Mouse (Mus musculus): ENCODE measurements at regions not wholly inside any gene's neighbourhood (a gene's known extent, or its start where the extent isn't known, plus 50 kb on each side); places are given as distances from the start of the nearest gene placed in this dataset.

DNA sequence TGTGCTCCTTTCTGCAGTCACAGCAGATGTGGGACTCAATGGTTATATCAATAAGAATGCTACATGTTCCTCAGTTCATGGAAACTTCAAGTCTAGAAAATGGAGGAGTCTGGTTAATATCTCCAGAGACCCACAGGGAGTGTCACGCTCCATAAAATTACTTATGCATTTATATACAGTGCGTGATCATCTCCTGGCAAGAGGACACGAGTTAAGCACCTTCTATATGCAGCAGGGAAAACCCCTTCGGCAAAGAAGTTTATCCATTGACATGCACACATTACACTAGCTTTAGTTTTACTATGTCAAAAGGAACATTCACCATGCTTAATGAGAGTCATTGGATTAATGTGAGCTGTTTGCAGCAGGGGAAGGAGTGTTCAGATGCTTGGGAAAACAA is 538.6 kb downstream of the Ppargc1a start:
- Histone ChIP-seq H3K9ac (ENCODE audit: control insufficient read depth, low read depth, low read length, poor library complexity, severe bottlenecking) (no peak overlapping the region), H3K9me3 (replicated peaks; ENCODE audit: insufficient read depth, low read length) (no peaks in the 10 kb centered on the region), H3K4me3 (ENCODE audit: control insufficient read depth in 1 of 2, insufficient read depth in 1 of 2, low read depth in 2 of 2, low read length in 2 of 2) (no peak overlapping the region), H3K36me3 (ENCODE audit: control insufficient read depth in 1 of 2, insufficient read depth in 2 of 2, low read length in 2 of 2) (no peaks in the 10 kb centered on the region), H3K79me2 (ENCODE audit: control insufficient read depth, insufficient read depth, low read length, poor library complexity) (no peaks in the 10 kb centered on the region), H3K27ac (ENCODE audit: control insufficient read depth, low read depth, low read length) (no peak overlapping the region), H3K4me1 (ENCODE audit: control insufficient read depth in 1 of 2, insufficient read depth in 2 of 2, low read length in 2 of 2) (no peaks in the 10 kb centered on the region), H3K27me3 (ENCODE audit: control insufficient read depth in 1 of 2, insufficient read depth in 2 of 2, low read length in 2 of 2) (no peaks in the 10 kb centered on the region)
- no peak for DNase-seq (ENCODE audit: low read depth, low spot score)
- TF ChIP-seq ZNF384 (IDR thresholded peaks at IDR 0.05; ENCODE audit: low read depth, low read length): no peak
- no peak for TF ChIP-seq E2F4 (IDR thresholded peaks at IDR 0.05; ENCODE audit: borderline replicate concordance, low read depth, low read length)
- no peak for TF ChIP-seq ZMIZ1 (IDR thresholded peaks at IDR 0.05; ENCODE audit: low read depth, low read length)
- TF ChIP-seq ETS1 (IDR thresholded peaks at IDR 0.05; ENCODE audit: low read depth, low read length): no peak
- no peak for TF ChIP-seq TAL1 (IDR thresholded peaks at IDR 0.05; ENCODE audit: low read length)
- TF ChIP-seq CHD2 (IDR thresholded peaks at IDR 0.05; ENCODE audit: low read length): no peak
- no peak for TF ChIP-seq NELFE (IDR thresholded peaks at IDR 0.05; ENCODE audit: low read depth, low read length)
- TF ChIP-seq EP300 (IDR thresholded peaks at IDR 0.05; ENCODE audit: low read depth in 1 of 2, low read length in 2 of 2): no peak
- no peak for TF ChIP-seq TCF12 (IDR thresholded peaks at IDR 0.05; ENCODE audit: low read depth, low read length)
- no peak for TF ChIP-seq MAFK (IDR thresholded peaks at IDR 0.05; ENCODE audit: borderline replicate concordance, low read depth, low read length)
- TF ChIP-seq POLR2AphosphoS2 (IDR thresholded peaks at IDR 0.05; ENCODE audit: low read length): no peak
- no peak for TF ChIP-seq MEF2A (IDR thresholded peaks at IDR 0.05; ENCODE audit: extremely low read depth, insufficient replicate concordance, low read depth, low read length, poor library complexity, severe bottlenecking)
- TF ChIP-seq SIN3A (IDR thresholded peaks at IDR 0.05; ENCODE audit: low read length): no peak
- no peak for TF ChIP-seq POLR2AphosphoS5 (IDR thresholded peaks at IDR 0.05; ENCODE audit: borderline replicate concordance, low read depth, low read length)
- TF ChIP-seq USF1 (IDR thresholded peaks at IDR 0.05; ENCODE audit: low read depth, low read length): no peak
- TF ChIP-seq POLR2A (IDR thresholded peaks at IDR 0.05; ENCODE audit: control insufficient read depth in 1 of 2, insufficient read depth in 1 of 2, low read depth in 1 of 2, low read length in 2 of 2, poor library complexity in 1 of 2): no peak

DNA sequence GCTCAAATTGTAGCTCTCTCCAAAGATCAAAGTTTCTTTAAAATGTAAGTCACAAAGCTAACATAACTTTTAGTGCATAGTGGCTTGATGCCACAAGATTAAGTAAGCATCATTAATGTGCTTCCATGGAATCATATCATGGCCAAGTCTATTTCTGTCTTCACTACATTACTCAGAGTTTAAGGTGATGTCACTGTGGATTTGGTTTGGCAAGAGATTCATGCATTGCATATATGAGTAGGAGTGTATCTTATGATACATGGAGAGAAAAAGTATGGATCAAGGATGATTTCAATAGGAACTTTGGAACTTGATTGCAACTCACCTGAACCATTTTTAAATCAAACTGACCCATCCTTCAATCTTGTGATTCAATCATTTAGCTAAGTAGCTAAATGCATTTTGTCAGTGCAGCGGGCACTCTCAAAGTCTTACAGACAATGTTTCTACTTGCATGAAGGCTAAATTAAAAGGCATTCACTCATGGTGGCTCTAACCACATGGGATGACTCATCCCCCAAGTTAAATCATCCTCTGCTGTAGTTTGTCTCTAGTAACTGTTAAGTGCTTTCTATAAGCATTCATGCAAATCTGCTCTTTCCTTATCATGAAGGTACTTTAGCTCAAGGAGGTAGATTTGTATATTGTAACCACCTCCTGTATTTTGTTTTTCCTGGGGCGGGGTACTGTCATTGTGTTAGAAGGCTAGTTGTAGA is 576.5 kb downstream of the Ppargc1a start:
- H3K9ac ChIP-seq (ENCODE audit: control insufficient read depth, low read depth, low read length, poor library complexity, severe bottlenecking): no peak overlapping the region
- no peaks in the 10 kb centered on the region for H3K79me2 ChIP-seq (ENCODE audit: control insufficient read depth, insufficient read depth, low read length, poor library complexity)
- TF ChIP-seq NELFE (IDR thresholded peaks at IDR 0.05; ENCODE audit: low read depth, low read length) (no peak), MAFK (IDR thresholded peaks at IDR 0.05; ENCODE audit: borderline replicate concordance, low read depth, low read length) (no peak), TAL1 (IDR thresholded peaks at IDR 0.05; ENCODE audit: low read length) (no peak), TBP (IDR thresholded peaks at IDR 0.05; ENCODE audit: low read depth, low read length) (no peak), ZC3H11A (IDR thresholded peaks at IDR 0.05; ENCODE audit: low read depth, low read length) (no peak), CTCF (IDR thresholded peaks at IDR 0.05 in 2 of 3, conservative IDR thresholded peaks at IDR 0.05 in 1 of 3; ENCODE audit: control insufficient read depth in 1 of 3, insufficient read depth in 1 of 3, low read depth in 2 of 3, low read length in 3 of 3, poor library complexity in 1 of 3, severe bottlenecking in 1 of 3) (no peak), RAD21 (IDR thresholded peaks at IDR 0.05; ENCODE audit: low read depth, low read length) (no peak), GABPA (IDR thresholded peaks at IDR 0.05; ENCODE audit: low read depth, low read length) (no peak), TCF12 (IDR thresholded peaks at IDR 0.05; ENCODE audit: low read depth, low read length) (no peak), ETS1 (IDR thresholded peaks at IDR 0.05; ENCODE audit: low read depth, low read length) (no peak), POLR2AphosphoS5 (IDR thresholded peaks at IDR 0.05; ENCODE audit: borderline replicate concordance, low read depth, low read length) (no peak), SIN3A (IDR thresholded peaks at IDR 0.05; ENCODE audit: low read length) (no peak), CHD1 (IDR thresholded peaks at IDR 0.05; ENCODE audit: low read depth, low read length) (no peak)
- H3K9me3 ChIP-seq (replicated peaks; ENCODE audit: insufficient read depth, low read length): no peaks in the 10 kb centered on the region
- no peak overlapping the region for H3K4me3 ChIP-seq (ENCODE audit: control insufficient read depth in 1 of 2, insufficient read depth in 1 of 2, low read depth in 2 of 2, low read length in 2 of 2)
- no peaks in the 10 kb centered on the region for H3K27me3 ChIP-seq (ENCODE audit: control insufficient read depth in 1 of 2, insufficient read depth in 2 of 2, low read length in 2 of 2)
- no peaks in the 10 kb centered on the region for H3K36me3 ChIP-seq (ENCODE audit: control insufficient read depth in 1 of 2, insufficient read depth in 2 of 2, low read length in 2 of 2)
- H3K27ac ChIP-seq (ENCODE audit: control insufficient read depth, low read depth, low read length): no peak overlapping the region
- no peaks in the 10 kb centered on the region for H3K4me1 ChIP-seq (ENCODE audit: control insufficient read depth in 1 of 2, insufficient read depth in 2 of 2, low read length in 2 of 2)
- DNase-seq (ENCODE audit: low read depth, low spot score): no peak
